Mouse (Mus musculus) lung, postnatal 14 days (tissue): ENCODE results near the gene Cacna1a.

Experiments
- DNase-seq: peaks from one replicate; pipeline ENCODE4 v3.0.0; 2021

Gene Cacna1a

GRCm38 (mm10) chr8:84388275-84388674 lies at the start of gene Cacna1a:
Cacna1a (plus strand) TSS chr8:84388440.
- no peak for DNase-seq

GRCm38 (mm10) chr8:84338493-84338892 lies 49.7 kb upstream of the Cacna1a start:
- no peak for DNase-seq

DNA sequence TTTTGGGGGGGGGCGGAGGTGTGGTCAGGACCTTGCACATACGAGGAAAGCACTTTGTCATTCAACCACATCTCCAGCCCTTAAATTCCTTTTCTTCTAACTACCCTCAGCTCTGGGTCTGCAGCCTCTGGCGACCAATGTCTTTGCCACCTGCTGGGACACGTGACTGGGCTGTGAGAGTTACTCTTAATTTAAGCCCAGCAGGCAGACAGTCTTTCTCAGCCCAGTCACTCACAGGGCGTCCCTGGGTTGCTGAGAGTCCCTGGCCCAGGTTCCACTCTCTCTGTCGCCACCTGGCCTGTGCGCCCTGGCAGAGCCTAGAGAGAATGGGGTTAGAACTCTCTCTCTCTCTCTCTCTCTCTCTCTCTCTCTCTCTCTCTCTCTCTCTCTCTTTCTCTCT lies 48.9 kb upstream of the Cacna1a start:
- DNase-seq = no peak

DNA sequence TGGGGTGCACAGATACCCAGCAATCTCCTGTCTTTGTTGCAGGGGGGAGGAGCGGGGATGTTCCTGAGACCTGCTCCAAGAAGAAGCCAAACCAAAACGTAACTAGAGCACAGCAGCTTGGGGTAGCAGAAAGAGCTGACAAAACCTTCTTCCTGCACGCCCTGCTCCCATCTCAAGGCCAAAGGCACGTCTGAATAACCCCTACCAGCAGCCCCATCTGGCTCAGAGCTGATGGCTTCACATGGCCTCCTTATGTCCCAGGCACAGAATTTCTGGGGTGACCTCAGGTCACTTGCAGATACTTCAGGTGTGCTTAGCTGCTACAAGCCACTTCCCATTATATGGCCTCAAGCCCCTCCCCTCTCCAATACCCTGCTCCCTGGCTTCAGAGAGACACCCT lies 48.4 kb upstream of the Cacna1a start:
- DNase-seq = no peak

DNA sequence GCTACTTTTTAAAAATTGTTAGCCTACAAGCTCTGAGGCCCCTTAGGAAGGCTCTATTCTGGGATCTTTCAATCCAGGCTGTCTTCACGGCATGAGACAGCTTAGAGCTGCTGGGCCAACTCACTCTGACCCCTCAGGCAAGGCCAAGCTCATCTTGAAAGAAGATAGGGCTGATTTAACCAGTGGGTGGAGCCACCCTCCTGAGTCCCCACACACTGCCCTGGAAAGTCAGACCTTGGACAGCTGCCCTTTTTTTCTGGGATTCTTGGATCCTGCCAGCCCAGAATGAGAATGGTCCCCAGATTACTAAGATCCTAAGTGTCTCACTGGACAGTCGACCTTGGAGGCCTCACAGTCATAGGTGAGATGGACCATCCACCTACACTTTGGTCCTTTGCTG lies 47.6 kb upstream of the Cacna1a start:
- DNase-seq = no peak

- DNase-seq = no peak
Measured at GRCm38 (mm10) chr8:84345493-84345892, 42.7 kb upstream of the Cacna1a start.

- no peak for DNase-seq
Measured at GRCm38 (mm10) chr8:84346421-84346820, 41.8 kb upstream of the Cacna1a start.

DNA sequence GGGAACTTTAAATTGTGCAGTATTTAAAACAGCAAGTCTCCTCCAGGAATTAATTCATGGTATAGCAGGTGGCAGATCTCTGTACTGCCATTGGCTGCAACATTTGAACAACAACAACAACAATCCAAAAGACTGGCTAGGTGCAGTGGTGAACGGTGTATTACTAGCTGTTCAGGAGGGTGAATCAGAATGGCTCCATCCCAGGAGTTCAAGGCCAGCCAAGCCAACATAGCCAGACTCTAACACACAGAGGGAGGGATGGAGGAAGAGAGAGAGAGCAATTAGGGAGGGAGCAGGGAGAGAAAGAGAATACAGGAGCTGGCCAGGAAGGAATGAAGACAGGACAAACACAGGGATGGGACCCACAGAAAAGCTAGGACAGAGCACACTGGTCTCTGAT lies 38.7 kb upstream of the Cacna1a start:
- no peak for DNase-seq

DNA sequence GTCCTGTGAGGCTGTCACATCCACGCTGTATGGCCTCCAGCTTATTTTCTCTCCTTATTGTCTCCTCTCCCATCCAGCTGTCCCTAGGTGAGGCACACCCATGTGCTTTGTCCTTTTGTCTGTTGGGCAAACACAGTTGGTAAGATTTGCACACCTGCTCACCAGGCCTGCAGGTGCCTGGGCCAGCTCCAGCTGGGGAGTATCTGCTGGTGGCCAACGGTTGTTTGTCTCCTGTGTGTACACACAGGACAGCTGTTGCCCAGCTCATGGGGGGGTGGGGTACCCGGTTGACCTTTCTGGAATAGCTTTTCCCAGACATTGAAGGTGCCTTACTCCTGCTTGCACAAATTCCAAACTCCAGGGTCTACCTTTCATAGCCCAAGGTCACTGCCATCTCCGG lies 37.3 kb upstream of the Cacna1a start:
- no peak for DNase-seq

- DNase-seq = no peak
Measured at GRCm38 (mm10) chr8:84356482-84356881, 31.8 kb upstream of the Cacna1a start.

GRCm38 (mm10) chr8:84357631-84358371 lies 30.4 kb upstream of the Cacna1a start:
- peak; percentile 86 for DNase-seq

DNA sequence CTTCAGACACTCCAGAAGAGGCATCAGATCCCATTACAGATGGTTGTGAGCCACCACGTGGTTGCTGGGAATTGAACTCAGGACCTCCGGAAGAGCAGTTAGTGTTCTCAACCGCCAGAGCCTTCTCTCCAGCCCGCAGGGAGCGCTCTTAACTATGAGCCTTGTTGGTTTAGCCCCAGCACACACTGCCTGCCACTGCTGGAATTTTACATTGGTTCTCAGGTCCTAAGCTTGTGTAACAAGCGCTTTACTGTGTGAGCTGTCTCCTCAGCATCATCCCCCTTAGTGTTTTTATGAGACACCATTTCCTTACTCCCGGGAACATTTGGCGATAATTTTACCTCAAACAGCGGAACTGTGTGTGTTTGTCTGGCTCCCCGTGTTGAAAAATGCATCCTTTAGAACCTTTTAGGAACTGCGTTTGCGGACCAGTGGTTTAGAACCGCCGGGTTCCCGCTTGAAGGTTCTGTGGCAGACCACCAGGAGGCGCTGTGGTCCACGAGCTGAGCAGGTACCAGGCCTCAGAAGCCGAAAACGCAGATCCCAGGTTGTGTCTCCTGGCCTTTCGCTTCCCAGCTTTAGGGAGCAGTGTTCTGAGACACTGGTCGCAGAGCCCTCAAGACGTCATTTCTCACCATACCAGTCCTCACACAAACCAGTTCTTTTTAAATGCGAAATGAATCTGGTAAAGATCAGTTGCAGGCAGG lies 24.7 kb upstream of the Cacna1a start:
- DNase-seq = peak; percentile 77

- no peak for DNase-seq
Measured at GRCm38 (mm10) chr8:84365197-84365596, 23.0 kb upstream of the Cacna1a start.

GRCm38 (mm10) chr8:84370972-84371371 lies 17.3 kb upstream of the Cacna1a start:
- DNase-seq = no peak

GRCm38 (mm10) chr8:84375038-84375437 lies 13.2 kb upstream of the Cacna1a start:
- DNase-seq = no peak

- no peak for DNase-seq
Measured at GRCm38 (mm10) chr8:84375803-84376202, 12.4 kb upstream of the Cacna1a start.

DNA sequence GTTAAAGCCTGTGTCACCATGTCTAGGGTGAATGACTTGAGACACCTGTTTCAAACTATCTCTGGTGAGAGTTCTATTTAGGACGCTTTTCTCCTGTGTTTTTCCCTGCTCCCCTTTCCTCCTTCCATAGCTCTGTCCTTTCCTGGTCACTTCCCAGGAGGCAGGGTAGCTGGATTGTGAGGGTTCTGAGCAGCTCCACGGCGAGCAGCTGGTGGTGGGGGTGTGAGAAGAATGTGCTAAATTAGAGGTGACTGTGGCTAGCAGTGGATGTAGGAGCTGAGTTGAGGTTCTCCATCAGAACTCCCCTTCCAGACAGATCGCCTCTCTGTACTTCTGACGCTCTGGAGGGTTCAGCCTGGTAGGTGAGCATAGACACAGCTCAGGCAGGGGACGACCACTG lies 11.7 kb upstream of the Cacna1a start:
- DNase-seq = no peak

GRCm38 (mm10) chr8:84381676-84382075 lies 6.6 kb upstream of the Cacna1a start:
- no peak for DNase-seq

DNA sequence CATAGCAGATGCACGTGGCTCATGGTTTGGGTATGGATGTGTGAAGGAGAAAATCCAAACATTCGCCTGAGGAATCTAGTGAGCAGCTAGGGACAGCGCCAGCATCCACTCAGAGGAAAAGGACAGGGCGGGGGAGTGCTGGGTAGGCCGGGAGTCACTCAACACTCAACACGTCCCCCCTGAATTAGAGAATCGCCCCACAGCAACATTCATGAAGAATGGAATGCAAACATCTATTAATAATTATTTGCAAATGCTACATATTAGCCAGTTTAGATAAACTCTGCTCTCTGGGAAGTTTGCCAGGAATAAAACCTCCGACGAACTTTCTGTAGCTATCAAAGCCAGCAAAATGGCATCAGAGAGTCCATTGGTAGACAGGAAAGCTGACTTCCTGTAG lies 533 bp downstream of the Cacna1a start:
- peak; percentile 4 for DNase-seq

- DNase-seq = no peak
Measured at GRCm38 (mm10) chr8:84389173-84389572, 933 bp downstream of the Cacna1a start.

DNA sequence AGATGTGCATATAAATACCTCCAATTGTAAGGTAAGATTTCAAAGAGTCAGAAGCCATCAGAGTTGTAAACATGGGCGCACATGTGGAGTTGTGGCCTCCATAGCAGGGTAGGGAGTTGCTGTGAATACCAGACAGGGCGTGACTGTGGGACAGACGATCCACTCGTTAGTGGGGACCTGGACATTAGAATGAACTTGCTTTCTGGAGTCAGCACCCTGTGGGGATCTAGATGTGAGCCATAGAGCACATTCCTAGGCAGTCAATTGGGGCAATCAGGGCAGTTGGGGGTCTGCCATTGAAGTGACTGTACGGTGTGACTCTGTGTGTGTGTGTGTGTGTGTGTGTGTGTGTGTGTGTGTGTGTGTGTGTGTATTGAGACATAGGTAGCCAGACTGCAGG lies 3.4 kb downstream of the Cacna1a start:
- DNase-seq = no peak

GRCm38 (mm10) chr8:84395751-84396457 lies 7.7 kb downstream of the Cacna1a start:
- no peak for DNase-seq

DNA sequence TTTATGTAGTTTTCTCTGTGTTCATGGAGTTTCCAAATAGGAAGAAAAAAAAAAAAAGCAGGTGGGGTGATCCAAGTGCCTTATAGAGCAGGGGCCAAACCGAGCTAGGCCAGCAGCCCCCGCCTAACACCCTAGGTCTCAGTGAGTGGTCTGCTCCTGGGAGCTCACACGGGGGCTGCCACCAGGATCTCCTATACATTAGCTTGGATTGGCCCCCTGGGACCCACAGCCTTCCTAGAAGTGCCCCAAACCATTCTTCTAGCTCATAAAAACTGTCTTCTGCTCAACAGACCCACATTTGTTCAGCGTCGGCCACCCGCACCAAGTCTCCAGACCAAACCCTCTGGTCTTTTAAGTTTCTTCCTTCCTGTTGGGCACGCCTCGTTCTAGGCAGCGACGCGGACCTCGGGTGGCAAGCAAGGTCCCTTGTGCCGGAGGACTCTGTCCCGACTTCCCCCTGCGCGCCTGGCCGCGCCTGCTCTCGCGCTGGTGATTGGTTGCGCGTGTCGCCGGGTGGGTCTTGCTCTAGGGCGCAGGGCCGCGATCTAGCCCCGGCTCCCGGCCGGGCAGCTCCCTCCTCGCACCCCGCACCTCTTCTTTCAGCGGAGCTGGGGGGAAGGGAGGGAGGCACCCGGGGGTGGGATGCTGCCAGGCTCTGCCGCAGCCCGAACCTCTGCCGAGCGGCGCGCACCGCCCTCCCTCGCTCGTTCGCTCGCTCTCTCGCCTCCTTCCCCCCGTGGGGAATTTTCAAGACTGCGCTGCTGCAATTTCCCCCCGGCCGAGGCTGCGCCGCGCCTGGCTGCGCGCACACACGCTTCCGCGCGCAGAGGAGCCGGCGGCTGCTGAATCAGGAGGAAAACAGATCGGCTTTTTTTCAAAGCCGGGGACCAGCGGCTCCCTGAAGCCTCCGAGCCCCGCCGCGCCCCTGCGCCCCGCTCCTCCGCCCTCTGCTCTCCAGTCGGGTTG lies 25.9 kb downstream of the Cacna1a start:
- peak; percentile 22 for DNase-seq
